Comparison of ENCODE assay signal across 9 mouse cellular contexts in genomic region chr1:173941924-173942779, GRCm38 (mm10). TPM values are rescaled to one million over a fixed set of nuclear protein-coding genes. Genes with fewer than 3 reads are reported as not detected.
A peak's percentile ranks its signal among the peaks of the same experiment; 100 is the strongest.
DNase-seq lines count a peak whose midpoint lies in the region; ATAC-seq and TF ChIP-seq lines count a peak whose summit lies in the region.
"Not testable (repeated sequence)": the region's sequence is repeated elsewhere in the genome, so short reads cannot be mapped to it uniquely, and the experiment has no call there.
"Had no signal": no experiment of that assay in that cellular context is flagged by ENCODE, and none has a peak within 500 bp of the region (broad histone marks: within the 10 kb centered on the region; RNA-seq: fewer than 3 reads in every experiment).

Gene Mndal, minus strand, starts transcription at chr1:173942491.
Gene Ifi203, minus strand, starts transcription at chr1:173942672.

- H3K36me3 ChIP-seq in heart, postnatal 0 days (replicated peaks; ENCODE audit: control insufficient read depth, insufficient read depth, low read length); kidney, postnatal 0 days (ENCODE audit: insufficient read depth, low read length); splenic B cell, adult 2 months (ENCODE audit: control insufficient read depth, insufficient read depth, low read length, poor library complexity, severe bottlenecking): not testable (repeated sequence)

- H3K9me3 ChIP-seq in heart, postnatal 0 days (replicated peaks; ENCODE audit: control insufficient read depth, low read length); kidney, postnatal 0 days (replicated peaks; ENCODE audit: low read length): not testable (repeated sequence)

- POLR2A ChIA-PET in Patski (lab: Charles Lee) = not testable (repeated sequence)

- peak within 1 kb of the TSS; percentile 23; the same call in 1 of the 2 replicates for H3K4me3 ChIP-seq in heart, postnatal 0 days (ENCODE audit: low read depth, low read length)
- not testable (repeated sequence) for H3K4me3 ChIP-seq in kidney, postnatal 0 days (replicated peaks; ENCODE audit: low read depth, low read length)

- H3K9ac ChIP-seq in heart, postnatal 0 days (replicated peaks; ENCODE audit: low read depth, low read length); kidney, postnatal 0 days (ENCODE audit: low read depth, low read length): not testable (repeated sequence)

- 52% methylated on average over 3 of the region's 3 CpGs for WGBS in heart, postnatal 0 days
- WGBS in kidney, postnatal 0 days = 54% methylated on average over 3 of the region's 3 CpGs

- DNase-seq in Patski (ENCODE audit: low read depth, low spot score); adrenal gland, postnatal 36 days; heart, postnatal 0 days (ENCODE audit: low spot score); kidney, postnatal 0 days (ENCODE audit: low spot score): not testable (repeated sequence)
- DNase-seq in splenic B cell, adult 2 months (ENCODE audit: low read depth, low spot score) = peak; percentile 21

- not testable (repeated sequence) for H3K27me3 ChIP-seq in Patski; heart, postnatal 0 days (ENCODE audit: control insufficient read depth, insufficient read depth, low read length); kidney, postnatal 0 days (ENCODE audit: insufficient read depth, low read length); splenic B cell, adult 2 months (ENCODE audit: control insufficient read depth, insufficient read depth, low read length, poor library complexity, severe bottlenecking)

- TF ChIP-seq EP300 in heart, postnatal 0 days (IDR thresholded peaks at IDR 0.05; ENCODE audit: low read depth) = not testable (repeated sequence)

- CTCF ChIA-PET in Patski (lab: Charles Lee) = not testable (repeated sequence)

- TF ChIP-seq CTCF in Patski (IDR thresholded peaks at IDR 0.05); heart, postnatal 0 days (IDR thresholded peaks at IDR 0.05; ENCODE audit: low read depth); kidney, postnatal 0 days (IDR thresholded peaks at IDR 0.05; ENCODE audit: low read depth): not testable (repeated sequence)

- H3K4me1 ChIP-seq in heart, postnatal 0 days (ENCODE audit: control insufficient read depth, insufficient read depth); kidney, postnatal 0 days (replicated peaks; ENCODE audit: insufficient read depth, low read length): not testable (repeated sequence)

- ATAC-seq in Patski = peak; percentile 65
- not testable (repeated sequence) for ATAC-seq in erythroid progenitor cell, adult 5-6 weeks (replicated peaks; ENCODE audit: low FRiP score, poor library complexity, severe bottlenecking); heart, postnatal 0 days (ENCODE audit: insufficient read depth, low read depth); kidney, postnatal 0 days (replicated peaks; ENCODE audit: low FRiP score, low read depth)
- ATAC-seq in megakaryocyte-erythroid progenitor cell, adult 5-6 weeks (replicated peaks; ENCODE audit: low FRiP score, low TSS enrichment, poor library complexity, severe bottlenecking) = peak; percentile 75

- in situ Hi-C loops in Patski (cut with MboI; ENCODE audit: low pct_unique_long_range_greater_than_20kb) = loop anchor here (5.0 kb wide), 1 partner anchor 65 kb away; no protein-coding TSS in a partner anchor

- H3K4me2 ChIP-seq in heart, postnatal 0 days (ENCODE audit: low read depth, low read length) = peak within 1 kb of the TSS; percentile 12; the same call in 1 of the 2 replicates
- peak within 1 kb of the TSS; percentile 32; the same call in 1 of the 2 replicates for H3K4me2 ChIP-seq in kidney, postnatal 0 days (ENCODE audit: low read length)

- not testable (repeated sequence) for H3K27ac ChIP-seq in heart, postnatal 0 days (ENCODE audit: low read depth); kidney, postnatal 0 days

RNA-seq across cellular contexts. Expression of gene Mndal, which starts in this region (rescaled TPM):
- polyA plus RNA-seq in Patski (2021) = 0.85 TPM
- total RNA-seq in adrenal gland, postnatal 36 days (2021) = 10 to 100 TPM; 10.2 to 17.8 TPM
- total RNA-seq in erythroid progenitor cell, adult 5-6 weeks (2015; ENCODE audit: low replicate concordance) = 54.8 and 103 TPM in 2 replicates
- total RNA-seq in erythroid progenitor cell, adult 5-6 weeks (2017; ENCODE audit: low replicate concordance) = 12.8 and 34.0 TPM in 2 replicates
- 0.15 and 0.65 TPM in 2 replicates for total RNA-seq in heart, postnatal 0 days (2014; rRNA removed; ENCODE audit: low replicate concordance)
- polyA plus RNA-seq in heart, postnatal 0 days (2015; fragmentation: Nextera tagmentation; extraction: Ambion mirVana) = 7.7 and 8.1 TPM in 2 replicates
- 13.5 and 15.9 TPM in 2 replicates for polyA plus RNA-seq in kidney, postnatal 0 days (2015; fragmentation: Nextera tagmentation; extraction: Ambion mirVana)
- 39.2 and 48.4 TPM in 2 replicates for total RNA-seq in megakaryocyte-erythroid progenitor cell, adult 5-6 weeks (2014; fragmentation: Nextera tagmentation)
- 48.0 and 63.2 TPM in 2 replicates for total RNA-seq in megakaryocyte-erythroid progenitor cell, adult 5-6 weeks (2017)
- polyA plus RNA-seq: G1E had no signal

RNA-seq across cellular contexts. Expression of gene Ifi203, which starts in this region (rescaled TPM):
- 0.77 TPM for polyA plus RNA-seq in Patski (2021)
- total RNA-seq in adrenal gland, postnatal 36 days (2021) = 10 to 100 TPM in 1 of 2 experiments, 1 to 10 TPM in 1; 9.3 to 16.7 TPM
- total RNA-seq in erythroid progenitor cell, adult 5-6 weeks (2015; ENCODE audit: low replicate concordance) = 25.2 and 30.6 TPM in 2 replicates
- 7.5 and 8.6 TPM in 2 replicates for total RNA-seq in erythroid progenitor cell, adult 5-6 weeks (2017; ENCODE audit: low replicate concordance)
- total RNA-seq in heart, postnatal 0 days (2014; rRNA removed; ENCODE audit: low replicate concordance) = 2.2 and 6.3 TPM in 2 replicates
- polyA plus RNA-seq in heart, postnatal 0 days (2015; fragmentation: Nextera tagmentation; extraction: Ambion mirVana) = 4.5 and 4.7 TPM in 2 replicates
- 7.7 TPM in 2 replicates for polyA plus RNA-seq in kidney, postnatal 0 days (2015; fragmentation: Nextera tagmentation; extraction: Ambion mirVana)
- 21.6 and 24.5 TPM in 2 replicates for total RNA-seq in megakaryocyte-erythroid progenitor cell, adult 5-6 weeks (2014; fragmentation: Nextera tagmentation)
- 9.5 and 28.7 TPM in 2 replicates for total RNA-seq in megakaryocyte-erythroid progenitor cell, adult 5-6 weeks (2017)
- polyA plus RNA-seq: G1E; heart, embryonic 10.5 days had no signal

Comparison
In these comparisons a context has a peak if more than half of its experiments do, and no peak if none do; other contexts are left out.
1. Peak in ATAC-seq in Patski; RNA of the genes that start here not detected or under 1 TPM.